Mouse (Mus musculus) activated CD4-positive, CD25-positive, alpha-beta regulatory T cell, adult 4 months (primary cell): ENCODE measurements around the gene Wdr31. TPM values are rescaled to one million over a fixed set of nuclear protein-coding genes. Genes with fewer than 3 reads are reported as not detected.

Source experiments
- polyA plus RNA-seq, 2 experiments: library from polyadenylated mRNA; unstranded; fragments of 100-300 nt; shearing (Covaris generic); gene quantifications; one replicate each; pipeline ENCODE4 v1.2.1; 2017

Gene Wdr31
- polyA plus RNA-seq, 2 experiments from 2014 or later, result 0.33 TPM; not detected in 1

Other genes starting within 250 kb of the Wdr31 start
- not detected for gene Zfp37, start 239.8 kb downstream of the Wdr31 start, polyA plus RNA-seq
- 1 to 10 TPM; 7.0 to 9.7 TPM for gene Slc31a2, start 208.3 kb downstream of the Wdr31 start, polyA plus RNA-seq
- 10 to 100 TPM; 36.9 to 38.3 TPM for gene Fkbp15, start 110.3 kb downstream of the Wdr31 start, polyA plus RNA-seq
- 10 to 100 TPM in 1 of 2 experiments, 1 to 10 TPM in 1; 9.7 to 11.0 TPM for gene Slc31a1, start 110.2 kb downstream of the Wdr31 start, polyA plus RNA-seq
- 10 to 100 TPM; 66.2 to 78.3 TPM for gene Cdc26, start 62.3 kb downstream of the Wdr31 start, polyA plus RNA-seq
- gene Prpf4, start 62.1 kb downstream of the Wdr31 start, polyA plus RNA-seq, result 10 to 100 TPM; 16.4 to 17.5 TPM
- under 1 TPM in 1 of 2 experiments, not detected in 1; 0.44 TPM for gene Rnf183, start 35.6 kb downstream of the Wdr31 start, polyA plus RNA-seq
- gene Bspry, start 9.2 kb upstream of the Wdr31 start, polyA plus RNA-seq, result 1 to 10 TPM; 1.0 to 2.1 TPM
- 1 to 10 TPM; 1.1 to 2.4 TPM for gene Hdhd3, start 32.6 kb upstream of the Wdr31 start, polyA plus RNA-seq
- 10 to 100 TPM; 68.8 to 82.3 TPM for gene Alad, start 49.0 kb upstream of the Wdr31 start, polyA plus RNA-seq
- gene Pole3, start 54.2 kb upstream of the Wdr31 start, polyA plus RNA-seq, result 10 to 100 TPM; 31.6 to 33.3 TPM
- gene 4933430I17Rik, start 54.5 kb upstream of the Wdr31 start, polyA plus RNA-seq, result under 1 TPM; 0.25 to 0.62 TPM
- gene Rgs3, start 89.0 kb upstream of the Wdr31 start, polyA plus RNA-seq, result 10 to 100 TPM; 45.2 to 51.1 TPM